Mouse (Mus musculus) heart, postnatal 0 days (tissue): ENCODE measurements around the gene 1110002E22Rik.

Experiments
- CTCF ChIP-seq: IDR thresholded peaks from 2 replicates; pipeline ENCODE4 v1.5.1; 2016; ENCODE audit warnings: antibody characterized with exemption, control low read depth, low read depth
- EP300 ChIP-seq: IDR thresholded peaks from 2 replicates; pipeline ENCODE4 v1.6.1; 2016; ENCODE audit warnings: antibody characterized with exemption, low read depth

- no peak for TF ChIP-seq CTCF
- no peak for TF ChIP-seq EP300
These were observed 9.4 kb downstream of the 1110002E22Rik start for GRCm38 (mm10) chr3:138074214-138074613.
